Mouse (Mus musculus): ENCODE measurements around the gene 1810043G02Rik.
"Not testable (repeated sequence)": the region's sequence is repeated elsewhere in the genome, so short reads cannot be mapped to it uniquely, and the experiment has no call there.

Gene 1810043G02Rik

GRCm38 (mm10) chr10:77978351-77979350, at the start of gene 1810043G02Rik:
Gene 1810043G02Rik, plus strand, starts transcription at chr10:77978524.
- DNase-seq (ENCODE audit: low read depth) = peak; percentile 91

DNA sequence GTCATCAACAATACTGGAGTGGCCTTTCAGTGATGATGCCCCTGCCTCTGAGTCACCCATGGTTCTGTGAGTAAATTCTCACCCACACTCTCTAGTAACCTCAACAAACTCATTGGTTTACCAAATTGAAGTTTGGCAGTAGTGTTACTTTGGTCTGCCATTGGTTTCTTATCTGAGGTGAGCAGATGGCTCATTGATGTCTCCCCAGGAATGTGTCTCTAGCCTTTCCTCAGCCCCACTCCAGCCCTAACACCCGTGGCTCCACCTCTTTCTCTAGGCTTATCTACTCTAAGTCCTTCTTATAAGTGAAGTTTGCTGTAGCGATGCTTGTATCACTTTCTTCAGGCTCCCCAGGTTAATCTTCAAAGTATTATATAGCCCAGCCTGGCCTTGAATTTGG, 38.6 kb upstream of the 1810043G02Rik start:
- DNase-seq (ENCODE audit: low read depth) = no peak

- not testable (repeated sequence) for DNase-seq (ENCODE audit: low read depth)
These were observed 27.9 kb upstream of the 1810043G02Rik start for GRCm38 (mm10) chr10:77950468-77950867.

GRCm38 (mm10) chr10:77962725-77963124, 15.6 kb upstream of the 1810043G02Rik start:
- DNase-seq (ENCODE audit: low read depth) = no peak

GRCm38 (mm10) chr10:77963971-77964370, 14.4 kb upstream of the 1810043G02Rik start:
- DNase-seq (ENCODE audit: low read depth) = no peak

- DNase-seq (ENCODE audit: low read depth) = no peak
These were observed 8.9 kb upstream of the 1810043G02Rik start for GRCm38 (mm10) chr10:77969274-77969972.

DNA sequence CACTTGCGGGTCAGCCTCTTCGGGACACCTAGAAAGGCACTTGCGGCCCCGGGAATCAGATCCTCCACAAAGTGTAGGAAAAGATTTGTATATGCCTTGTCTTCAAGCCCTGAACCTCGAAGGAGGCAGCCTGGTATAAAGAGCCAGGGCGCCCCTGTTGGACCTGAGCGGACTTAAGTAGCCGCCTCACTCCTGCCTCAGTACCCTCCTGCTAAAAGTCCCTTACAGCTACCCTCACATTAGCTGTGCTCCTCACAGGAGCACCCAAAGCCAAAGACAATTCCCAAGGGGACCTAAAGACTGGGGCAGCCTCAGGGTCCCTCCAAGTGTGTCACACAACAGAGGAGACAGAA, 8.4 kb upstream of the 1810043G02Rik start:
- no peak for DNase-seq (ENCODE audit: low read depth)

DNA sequence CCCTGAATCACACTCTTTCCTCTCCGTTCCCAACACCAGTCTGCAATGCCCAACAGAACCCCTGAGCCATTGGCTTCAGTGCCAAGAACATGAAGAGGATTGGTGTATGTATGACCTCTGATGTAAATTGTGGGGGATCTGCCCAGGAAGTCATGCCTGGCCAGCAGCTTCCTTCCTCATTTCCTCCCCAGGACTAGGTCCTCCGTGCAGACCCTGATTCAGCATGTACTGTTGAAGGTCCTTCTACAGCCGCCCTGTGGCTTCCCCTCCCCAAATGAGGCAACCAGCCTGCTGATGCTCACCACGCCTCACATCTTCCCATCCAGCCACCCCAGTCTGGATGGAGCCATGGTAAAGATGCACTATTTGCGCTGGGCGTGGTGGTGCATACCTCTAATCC, 7.8 kb upstream of the 1810043G02Rik start, which contains the start of gene Trpm2:
TSS of gene Trpm2 (minus strand) at position 83 of the 400 bp plus-strand sequence.
- no peak for DNase-seq (ENCODE audit: low read depth)

DNA sequence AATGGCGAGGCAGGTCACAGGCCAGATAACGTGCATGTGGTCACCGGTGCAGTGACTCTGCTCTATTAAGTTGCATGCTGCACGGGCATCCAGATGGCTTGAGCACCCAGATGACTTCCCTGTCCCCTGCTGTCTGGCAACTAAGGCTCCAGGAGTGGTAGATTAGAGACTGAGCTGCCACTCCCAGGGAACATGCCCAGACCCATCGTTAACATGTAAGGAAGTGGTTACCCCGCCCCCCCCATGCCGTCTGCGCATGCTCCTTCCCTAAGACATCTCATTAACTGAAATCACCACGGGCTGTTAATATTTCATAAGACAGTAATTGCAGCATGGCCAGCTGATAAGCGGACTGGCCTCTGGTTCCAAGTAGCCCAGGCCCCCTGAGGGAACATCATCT, 7.1 kb upstream of the 1810043G02Rik start:
- DNase-seq (ENCODE audit: low read depth) = no peak

GRCm38 (mm10) chr10:77971709-77972553, 6.4 kb upstream of the 1810043G02Rik start:
- peak; percentile 39 for DNase-seq (ENCODE audit: low read depth)

- DNase-seq (ENCODE audit: low read depth) = no peak
These were observed 4.0 kb upstream of the 1810043G02Rik start for GRCm38 (mm10) chr10:77974323-77974722.

DNA sequence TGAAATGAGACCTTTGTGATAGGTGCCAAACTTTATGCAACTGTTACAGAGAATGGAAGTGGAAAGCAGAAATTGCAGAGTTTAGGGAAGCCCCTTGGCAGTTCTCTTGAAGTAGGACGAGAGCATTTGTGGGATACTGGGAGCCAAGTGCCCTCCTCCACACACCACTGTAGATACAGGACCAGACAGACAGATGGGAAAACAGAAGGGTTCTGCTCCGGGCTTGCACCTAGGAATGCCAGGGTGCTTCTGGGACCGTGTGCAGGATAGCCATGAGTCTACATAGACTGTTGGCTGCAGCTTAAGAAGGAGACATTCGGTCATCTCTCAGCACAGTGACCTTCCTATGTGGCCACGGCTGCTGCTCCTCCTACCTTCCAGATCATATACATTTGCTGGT, 3.5 kb upstream of the 1810043G02Rik start:
- DNase-seq (ENCODE audit: low read depth) = no peak

DNA sequence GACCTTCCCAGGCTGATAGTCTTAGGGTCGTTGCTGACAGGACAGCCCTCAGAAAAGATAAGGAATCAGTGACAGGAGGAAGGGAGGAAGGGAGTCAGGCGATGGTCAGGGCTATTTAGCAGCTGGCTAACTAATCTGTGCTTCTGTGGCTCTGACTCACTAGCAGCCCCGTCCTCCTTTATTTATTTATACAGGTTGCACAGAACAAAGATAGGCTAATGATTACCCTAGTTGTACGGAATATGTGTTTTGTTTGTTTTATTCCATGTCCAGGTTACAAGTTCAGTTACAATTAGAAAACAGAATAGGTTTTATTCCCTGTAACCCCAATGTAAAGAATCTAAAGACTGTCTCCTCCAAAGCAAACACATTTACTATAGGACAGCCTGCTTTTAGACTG, 2.7 kb upstream of the 1810043G02Rik start:
- DNase-seq (ENCODE audit: low read depth) = no peak

GRCm38 (mm10) chr10:77976458-77977150, 1.7 kb upstream of the 1810043G02Rik start:
- DNase-seq (ENCODE audit: low read depth) = no peak

- DNase-seq (ENCODE audit: low read depth) = peak; percentile 77
These were observed 6.3 kb downstream of the 1810043G02Rik start for GRCm38 (mm10) chr10:77984660-77985059.

DNA sequence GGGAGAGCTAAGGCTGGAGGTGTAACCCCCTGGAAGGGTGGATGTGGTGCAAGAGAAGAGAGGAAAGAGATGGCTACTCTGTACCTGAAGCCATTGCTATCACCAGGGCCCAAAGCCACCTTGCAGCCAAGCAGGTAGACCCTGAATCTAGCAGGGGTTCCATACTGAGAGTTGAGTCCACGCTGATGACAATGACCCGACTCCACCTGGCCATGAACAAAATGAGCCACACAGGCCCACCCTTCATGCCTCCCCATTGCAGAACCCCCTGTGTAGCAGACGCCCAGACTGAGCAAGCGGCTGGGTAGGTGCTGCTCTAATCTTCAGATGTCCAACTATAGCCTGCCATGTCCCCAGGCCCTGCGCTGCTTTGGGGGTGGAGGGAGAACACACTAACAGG, 7.5 kb downstream of the 1810043G02Rik start:
- DNase-seq (ENCODE audit: low read depth) = no peak

GRCm38 (mm10) chr10:77995639-77996038, 17.3 kb downstream of the 1810043G02Rik start:
- DNase-seq (ENCODE audit: low read depth) = no peak

GRCm38 (mm10) chr10:78000200-78000599, 21.9 kb downstream of the 1810043G02Rik start:
- no peak for DNase-seq (ENCODE audit: low read depth)

DNA sequence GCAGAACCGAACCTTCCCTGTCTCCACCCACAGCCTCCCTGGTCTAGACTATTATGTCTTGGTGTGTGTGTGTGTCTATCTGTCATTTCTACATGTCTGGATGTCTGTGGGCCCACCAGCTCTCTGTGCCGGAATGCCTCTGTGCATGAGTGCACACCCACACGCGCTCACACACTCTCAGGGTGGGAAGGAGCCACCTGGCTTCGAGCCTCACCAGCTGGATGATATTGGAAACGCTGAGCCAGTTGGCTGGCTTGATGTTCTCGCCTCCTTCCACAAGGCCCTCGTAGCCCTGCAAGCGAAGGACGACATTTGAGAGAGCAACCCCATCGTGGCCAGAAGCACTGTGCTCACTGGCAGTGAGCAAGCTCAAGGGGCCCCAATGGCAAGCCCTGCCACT, 23.5 kb downstream of the 1810043G02Rik start:
- DNase-seq (ENCODE audit: low read depth) = no peak

GRCm38 (mm10) chr10:78002316-78002715, 24.0 kb downstream of the 1810043G02Rik start:
- DNase-seq (ENCODE audit: low read depth) = no peak

GRCm38 (mm10) chr10:78004479-78005100, 26.3 kb downstream of the 1810043G02Rik start:
- DNase-seq (ENCODE audit: low read depth) = no peak
